Mouse (Mus musculus) lung, postnatal 25 days (tissue): ENCODE measurements around the gene Gm8334.
"Not testable (repeated sequence)": the region's sequence is repeated elsewhere in the genome, so short reads cannot be mapped to it uniquely, and the experiment has no call there.

ENCODE experiments used
- DNase-seq: peaks from one replicate; pipeline ENCODE4 v3.0.0; 2022; ENCODE audit warnings: low spot score

Gm8334 gene

DNA sequence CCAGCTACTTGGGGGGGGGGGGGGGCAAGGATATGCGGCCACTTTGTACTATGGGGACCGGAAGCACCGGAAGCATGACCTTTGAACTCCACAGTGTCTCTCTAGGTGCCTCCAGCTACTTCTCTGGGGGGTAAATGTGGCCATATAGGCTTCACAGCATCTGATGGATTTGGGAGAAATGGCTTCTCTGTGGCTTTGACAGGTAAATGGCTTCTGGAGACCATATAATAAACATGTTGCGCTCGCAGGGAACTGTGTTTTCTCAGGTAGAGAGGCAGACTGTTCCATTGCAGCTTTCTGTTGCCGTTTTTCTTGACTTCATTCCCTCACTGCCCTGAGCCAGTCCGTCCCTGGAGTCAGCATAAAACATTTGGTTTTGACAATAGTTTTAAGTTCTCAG is at the start of gene Gm8334:
Gene Gm8334, minus strand, starts transcription at position 101 of the 400 bp plus-strand sequence.
- not testable (repeated sequence) for DNase-seq

GRCm38 (mm10) chrX:148663298-148663697 is 48.3 kb upstream of the Gm8334 start, which contains the start of gene Gm15127:
Gm15127 (plus strand) TSS chrX:148663598.
- not testable (repeated sequence) for DNase-seq
